Mouse (Mus musculus): ENCODE results near the gene Spg11.

GRCm38 (mm10) chr2:122081728-122082456 lies 36.3 kb downstream of the Spg11 start:
- TF ChIP-seq GATA1 (IDR thresholded peaks at IDR 0.05; ENCODE audit: borderline replicate concordance, low read length) (no peak), CTCF (IDR thresholded peaks at IDR 0.05; ENCODE audit: low read depth, low read length) (no peak), TAL1 (conservative IDR thresholded peaks at IDR 0.05; ENCODE audit: low read depth, low read length) (no peak)
